Mouse (Mus musculus) cortical plate, adult 2 months (tissue): ENCODE results near the gene Tspan17.

Experiments used
- CTCF ChIP-seq: fragments of 200-500 bp; IDR thresholded peaks from 2 replicates; pipeline ENCODE4 v1.5.1; 2011; ENCODE audit warnings: mild to moderate bottlenecking, control low read depth, low read length; ENCODE audit not compliant: insufficient read depth; ENCODE audit errors: extremely low read depth
- POLR2A ChIP-seq: fragments of 200-500 bp; IDR thresholded peaks from 2 replicates; pipeline ENCODE4 v1.6.1; 2011; ENCODE audit warnings: mild to moderate bottlenecking, low read length, control low read depth; ENCODE audit not compliant: insufficient read depth; ENCODE audit errors: extremely low read depth

DNA sequence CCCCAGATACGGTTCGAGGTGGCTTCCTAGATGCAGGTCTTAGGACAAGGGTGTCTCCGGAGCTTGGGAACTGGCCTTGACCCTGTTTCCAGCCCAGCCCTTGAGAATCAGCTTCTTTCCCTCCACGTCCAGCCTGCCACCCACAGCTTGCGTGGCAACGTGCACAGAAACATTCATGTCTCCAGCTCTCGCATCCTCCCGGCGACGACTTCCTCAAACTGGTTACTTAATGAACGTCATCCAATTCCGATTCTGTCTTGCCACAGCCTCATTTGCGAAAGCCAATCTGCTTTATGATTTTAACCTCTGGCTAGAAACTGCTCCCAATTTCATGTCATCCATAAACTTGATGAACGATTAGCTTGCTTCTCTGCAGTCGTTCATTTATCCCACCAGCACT, 49.4 kb downstream of the Tspan17 start:
- TF ChIP-seq POLR2A (no peak), CTCF (no peak)
